Mouse (Mus musculus) heart, embryonic 15.5 days (tissue): ENCODE results near the gene Gramd4. TPM values are rescaled to one million over a fixed set of nuclear protein-coding genes. Genes with fewer than 3 reads are reported as not detected.
A peak's percentile ranks its signal among the peaks of the same experiment; 100 is the strongest.

ENCODE experiments used
- ATAC-seq: fragments of 200-750 bp; cut with Nextera tagmentation; replicated peaks from 2 replicates; pipeline ENCODE4 v1.8.0; 2017; ENCODE audit warnings: low read depth, moderate TSS enrichment; ENCODE audit not compliant: insufficient number of reproducible peaks, insufficient read depth, low FRiP score
- H3K27ac ChIP-seq: fragments of 300-500 bp; sonication (generic); 2 replicates; pipeline ENCODE4 v1.5.1; 2015; ENCODE audit warnings: mild to moderate bottlenecking, inconsistent platforms
- H3K27me3 ChIP-seq: fragments of 300-500 bp; sonication (generic); 2 replicates; pipeline ENCODE4 v1.6.1; 2015; ENCODE audit warnings: inconsistent platforms
- H3K36me3 ChIP-seq: fragments of 300-500 bp; sonication (generic); 2 replicates; pipeline ENCODE4 v1.6.1; 2015; ENCODE audit warnings: mild to moderate bottlenecking, inconsistent platforms
- H3K4me1 ChIP-seq: fragments of 300-500 bp; sonication (generic); replicated peaks from 2 replicates; pipeline ENCODE4 v1.6.1; 2015; ENCODE audit warnings: inconsistent platforms
- H3K4me2 ChIP-seq: fragments of 300-500 bp; sonication (generic); 2 replicates; pipeline ENCODE4 v1.6.1; 2015; ENCODE audit warnings: inconsistent platforms, mild to moderate bottlenecking, moderate library complexity
- H3K4me3 ChIP-seq: fragments of 300-500 bp; sonication (generic); 2 replicates; pipeline ENCODE4 v1.5.1; 2015; ENCODE audit warnings: mild to moderate bottlenecking, inconsistent platforms
- H3K9ac ChIP-seq: fragments of 300-500 bp; sonication (generic); 2 replicates; pipeline ENCODE4 v1.6.1; 2015; ENCODE audit warnings: mild to moderate bottlenecking, inconsistent platforms
- H3K9me3 ChIP-seq: fragments of 300-500 bp; sonication (generic); replicated peaks from 2 replicates; pipeline ENCODE4 v1.6.1; 2016; ENCODE audit warnings: inconsistent platforms
- WGBS: fragments of 180-500 bp; shearing (Covaris S2); methylation state at CpG from one replicate; pipeline ENCODE4 v1.1.7; 2015; ENCODE audit warnings: mixed read lengths; 5-methylcytosine and 5-hydroxymethylcytosine counted together
- polyA plus RNA-seq: library from polyadenylated mRNA; unstranded; fragments of >200 nt; fragmentation: Nextera tagmentation; extraction: Ambion mirVana; gene quantifications from 2 replicates; pipeline ENCODE4 v1.2.1, GENCODE M21; 2015

Gene Gramd4
- polyA plus RNA-seq, 1 experiment from 2014 or later: 16.9 TPM

GRCm38 (mm10) chr15:86105751-86106150 is 48.3 kb downstream of the Gramd4 start:
- Histone ChIP-seq H3K27me3 (no peaks in the 10 kb centered on the region), H3K36me3 (peaks cover 17% of the 10 kb centered on the region; the same call in 1 of the 2 replicates), H3K9me3 (no peaks in the 10 kb centered on the region), H3K4me1 (peaks cover 77% of the 10 kb centered on the region), H3K4me2 (no peak overlapping the region), H3K27ac (peak overlapping the region; percentile 85), H3K9ac (no peak overlapping the region), H3K4me3 (no peak overlapping the region)
- 56% methylated on average over 6 of the region's 6 CpGs for WGBS
- no peak for ATAC-seq

GRCm38 (mm10) chr15:86107831-86108471 is 50.5 kb downstream of the Gramd4 start:
- Histone ChIP-seq H3K4me3 (no peak overlapping the region), H3K9ac (no peak overlapping the region), H3K4me2 (no peak overlapping the region), H3K4me1 (peaks cover 87% of the 10 kb centered on the region), H3K27ac (peak overlapping the region; percentile 94), H3K36me3 (peaks cover 2% of the 10 kb centered on the region; the same call in 1 of the 2 replicates), H3K27me3 (no peaks in the 10 kb centered on the region), H3K9me3 (no peaks in the 10 kb centered on the region)
- no peak for ATAC-seq
- WGBS: 61% methylated on average over 11 of the region's 11 CpGs

GRCm38 (mm10) chr15:86109245-86109644 is 51.8 kb downstream of the Gramd4 start:
- Histone ChIP-seq H3K9me3 (no peaks in the 10 kb centered on the region), H3K36me3 (no peaks in the 10 kb centered on the region), H3K4me2 (peak overlapping the region; percentile 47), H3K9ac (peak overlapping the region; percentile 26; the same call in 1 of the 2 replicates), H3K27me3 (no peaks in the 10 kb centered on the region), H3K27ac (peak overlapping the region; percentile 94), H3K4me1 (peaks cover 97% of the 10 kb centered on the region), H3K4me3 (peak overlapping the region; percentile 11; the same call in 1 of the 2 replicates)
- peak; percentile 82 for ATAC-seq
- 33% methylated on average over 7 of the region's 7 CpGs for WGBS

DNA sequence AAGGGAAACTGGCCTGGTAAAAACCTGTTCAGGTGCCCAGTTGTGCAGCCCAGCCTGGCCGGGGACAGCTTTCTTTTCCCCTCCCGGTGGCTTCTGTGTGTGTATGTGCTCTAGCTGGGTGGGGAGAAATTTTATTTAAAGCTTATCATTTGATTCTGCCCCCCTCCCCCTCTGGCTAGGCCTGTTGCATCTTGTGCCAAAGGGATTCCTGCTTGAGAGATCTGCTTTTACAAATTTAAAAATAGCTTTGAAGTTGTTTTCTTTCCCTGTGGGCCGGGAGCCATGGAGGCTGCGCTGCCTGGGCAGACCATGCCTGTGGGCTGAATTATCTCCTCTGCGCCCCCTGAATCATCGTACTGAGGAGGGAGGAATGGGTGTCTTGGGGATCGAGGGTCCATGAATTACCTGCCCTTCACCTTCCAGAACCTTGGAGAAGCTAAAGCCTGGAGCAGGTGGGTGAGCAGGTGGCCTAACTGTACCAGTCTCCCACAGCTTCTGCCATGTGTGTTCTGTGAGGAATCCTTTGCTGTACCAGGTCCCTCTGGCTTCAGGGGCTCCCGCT is 52.2 kb downstream of the Gramd4 start:
- peak overlapping the region; percentile 26; the same call in 1 of the 2 replicates for H3K9ac ChIP-seq
- H3K9me3 ChIP-seq: no peaks in the 10 kb centered on the region
- peak overlapping the region; percentile 18; the same call in 1 of the 2 replicates for H3K4me3 ChIP-seq
- peaks cover 92% of the 10 kb centered on the region for H3K4me1 ChIP-seq
- H3K36me3 ChIP-seq: no peaks in the 10 kb centered on the region
- H3K4me2 ChIP-seq: peak overlapping the region; percentile 47
- peak overlapping the region; percentile 94 for H3K27ac ChIP-seq
- peak; percentile 58 for ATAC-seq
- WGBS: 37% methylated on average over 8 of the region's 8 CpGs
- no peaks in the 10 kb centered on the region for H3K27me3 ChIP-seq

DNA sequence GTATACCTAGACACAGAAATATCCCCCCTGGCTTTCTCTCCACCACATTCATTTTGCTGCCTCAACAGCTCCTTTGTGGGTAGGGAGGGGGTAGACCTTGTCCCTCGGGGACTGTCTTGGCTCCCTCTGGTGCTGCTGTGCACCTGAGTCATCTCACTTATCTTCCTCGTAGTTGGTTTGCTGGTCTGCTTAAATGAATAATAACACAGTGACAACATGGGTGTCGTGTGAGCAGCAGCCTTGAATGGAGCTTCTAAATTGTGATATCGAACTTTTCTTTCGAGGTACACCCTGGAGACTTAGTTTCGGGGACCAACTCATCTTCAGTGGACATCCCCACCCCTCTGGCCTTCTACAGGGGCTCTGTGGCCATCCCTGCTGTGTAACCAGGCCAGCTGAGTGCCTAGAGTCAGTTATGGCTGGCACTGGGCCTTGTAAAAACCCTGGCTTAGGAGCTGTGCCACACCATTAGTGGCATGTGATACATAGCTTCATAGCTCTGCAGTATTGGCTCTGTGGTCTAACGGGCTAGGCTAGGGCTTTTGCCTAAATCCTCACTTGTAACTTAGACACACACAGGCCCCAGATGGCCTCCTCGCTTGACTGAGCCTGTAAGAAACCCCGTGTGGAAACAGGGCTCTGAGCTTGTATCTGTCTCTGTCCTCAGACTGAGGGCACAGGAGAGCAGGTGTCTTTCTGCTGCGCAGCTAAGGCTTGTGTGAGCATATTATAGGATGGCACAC is 53.0 kb downstream of the Gramd4 start:
- H3K4me2 ChIP-seq: peak overlapping the region; percentile 47
- H3K27me3 ChIP-seq: no peaks in the 10 kb centered on the region
- H3K4me3 ChIP-seq: no peak overlapping the region
- no peaks in the 10 kb centered on the region for H3K9me3 ChIP-seq
- 71% methylated on average over 10 of the region's 10 CpGs for WGBS
- H3K9ac ChIP-seq: peak overlapping the region; percentile 34
- H3K4me1 ChIP-seq: peaks cover 87% of the 10 kb centered on the region
- no peaks in the 10 kb centered on the region for H3K36me3 ChIP-seq
- peak overlapping the region; percentile 94 for H3K27ac ChIP-seq
- no peak for ATAC-seq

GRCm38 (mm10) chr15:86112707-86113341 is 55.3 kb downstream of the Gramd4 start:
- 0 out of 2 replicates have a peak overlapping the region, but pooled peaks have one; percentile 25 for H3K9ac ChIP-seq
- H3K27ac ChIP-seq: peak overlapping the region; percentile 72
- H3K27me3 ChIP-seq: no peaks in the 10 kb centered on the region
- H3K4me1 ChIP-seq: peaks cover 87% of the 10 kb centered on the region
- no peaks in the 10 kb centered on the region for H3K9me3 ChIP-seq
- no peaks in the 10 kb centered on the region for H3K36me3 ChIP-seq
- peak overlapping the region; percentile 28 for H3K4me2 ChIP-seq
- WGBS: 23% methylated on average over 10 of the region's 10 CpGs
- peak; percentile 24; the same call in 1 of the 2 replicates for ATAC-seq
- H3K4me3 ChIP-seq: no peak overlapping the region

DNA sequence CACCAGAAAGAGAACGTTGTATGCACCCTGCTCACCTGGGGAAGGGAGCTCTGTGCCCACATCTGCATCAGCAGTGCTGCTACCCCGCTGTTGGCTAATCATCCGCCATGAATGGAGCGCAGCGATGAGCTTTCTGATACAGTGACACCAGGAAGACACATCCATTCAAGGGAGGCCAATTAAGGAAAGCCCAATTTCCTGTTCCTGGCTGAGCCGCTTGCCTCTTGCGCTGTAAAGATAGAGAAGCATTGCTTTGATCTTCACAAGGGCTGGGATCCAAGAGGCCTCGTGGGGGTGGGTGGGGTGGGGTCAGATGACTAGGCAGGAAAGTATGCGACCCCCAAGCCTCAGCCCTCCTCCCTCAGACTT is 55.8 kb downstream of the Gramd4 start:
- Histone ChIP-seq H3K9ac (0 out of 2 replicates have a peak overlapping the region, but pooled peaks have one; percentile 25), H3K4me1 (peaks cover 87% of the 10 kb centered on the region), H3K4me3 (no peak overlapping the region), H3K27ac (peak overlapping the region; percentile 72), H3K36me3 (no peaks in the 10 kb centered on the region), H3K27me3 (no peaks in the 10 kb centered on the region), H3K9me3 (no peaks in the 10 kb centered on the region), H3K4me2 (peak overlapping the region; percentile 28)
- 14% methylated on average over 9 of the region's 9 CpGs for WGBS
- no peak for ATAC-seq

DNA sequence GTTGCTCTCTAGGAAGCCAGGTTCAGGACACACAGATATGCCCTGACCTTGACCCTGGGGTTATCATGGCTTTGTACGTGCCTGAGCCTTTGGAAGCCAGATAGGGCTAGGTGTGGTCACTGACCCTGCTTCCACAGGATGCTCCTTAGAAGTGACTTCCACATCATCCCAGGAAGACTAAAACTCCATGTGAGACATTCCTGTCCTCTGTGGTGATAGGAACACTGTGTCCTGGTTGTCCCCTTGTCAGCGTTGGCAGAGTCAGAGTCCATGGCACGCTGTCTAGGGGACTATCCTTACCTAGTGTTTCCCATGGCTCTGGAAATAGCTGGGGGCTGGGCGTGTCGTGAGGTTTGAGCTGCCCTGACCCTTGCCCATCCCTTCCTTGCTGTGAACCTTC is 58.9 kb downstream of the Gramd4 start:
- Histone ChIP-seq H3K4me1 (peaks cover 57% of the 10 kb centered on the region), H3K4me3 (no peak overlapping the region), H3K27me3 (no peaks in the 10 kb centered on the region), H3K27ac (peak overlapping the region; percentile 72), H3K36me3 (peaks cover 14% of the 10 kb centered on the region; the same call in 1 of the 2 replicates), H3K4me2 (no peak overlapping the region), H3K9me3 (no peaks in the 10 kb centered on the region), H3K9ac (peak overlapping the region; percentile 32; the same call in 1 of the 2 replicates)
- WGBS: 31% methylated on average over 5 of the region's 5 CpGs
- ATAC-seq: peak; percentile 41; the same call in 1 of the 2 replicates

- WGBS: 53% methylated on average over 14 of the region's 15 CpGs
- no peak overlapping the region for H3K4me2 ChIP-seq
- no peak for ATAC-seq
- H3K36me3 ChIP-seq: peaks cover 20% of the 10 kb centered on the region
- no peak overlapping the region for H3K4me3 ChIP-seq
- H3K27ac ChIP-seq: peak overlapping the region; percentile 72
- H3K4me1 ChIP-seq: peaks cover 54% of the 10 kb centered on the region
- H3K9me3 ChIP-seq: no peaks in the 10 kb centered on the region
- no peaks in the 10 kb centered on the region for H3K27me3 ChIP-seq
- peak overlapping the region; percentile 32; the same call in 1 of the 2 replicates for H3K9ac ChIP-seq
These were observed 59.9 kb downstream of the Gramd4 start for GRCm38 (mm10) chr15:86117115-86118100.

DNA sequence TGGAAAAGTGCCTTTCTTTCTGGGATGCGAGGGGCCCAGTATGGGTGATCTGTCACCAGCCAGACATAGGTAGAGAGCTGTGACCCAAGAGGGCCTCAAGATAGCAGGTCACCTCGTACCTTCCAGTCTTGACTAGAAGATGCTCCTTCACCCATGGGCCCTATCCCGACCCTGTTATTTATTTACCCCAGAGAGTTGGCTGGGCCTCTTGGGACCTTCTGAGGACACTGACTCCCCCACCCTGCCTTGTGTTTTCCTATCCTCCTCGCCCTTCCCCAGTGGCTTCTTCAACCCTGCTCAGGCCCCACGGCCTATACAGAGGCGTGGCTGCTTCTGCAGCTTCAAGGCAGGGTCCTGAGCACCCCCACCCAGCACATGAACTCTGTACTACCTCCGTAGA is 61.7 kb downstream of the Gramd4 start:
- H3K36me3 ChIP-seq: peaks cover 37% of the 10 kb centered on the region

More for the DNA sequence above, 61.7 kb downstream of the Gramd4 start:
- no peaks in the 10 kb centered on the region for H3K27me3 ChIP-seq
- no peak for ATAC-seq
- H3K4me3 ChIP-seq: no peak overlapping the region
- 80% methylated on average over 7 of the region's 7 CpGs for WGBS
- H3K4me1 ChIP-seq: peaks cover 41% of the 10 kb centered on the region
- H3K9me3 ChIP-seq: no peaks in the 10 kb centered on the region
- no peak overlapping the region for H3K27ac ChIP-seq
- H3K9ac ChIP-seq: no peak overlapping the region
- no peak overlapping the region for H3K4me2 ChIP-seq
